Mouse (Mus musculus): ENCODE data around the gene Hmgxb4.

- TF ChIP-seq POLR2A (IDR thresholded peaks at IDR 0.05; ENCODE audit: low read depth, low read length) (no peak), CTCF (IDR thresholded peaks at IDR 0.05; ENCODE audit: extremely low read depth, insufficient read length, insufficient replicate concordance, low read depth, low read length) (no peak)
Observed at GRCm38 (mm10) chr8:74980060-74980710, 13.0 kb upstream of the Hmgxb4 start.
